Mouse (Mus musculus) hindbrain, embryonic 11.5 days (tissue): ENCODE measurements around the gene Mapkapk3. TPM values are rescaled to one million over a fixed set of nuclear protein-coding genes. Genes with fewer than 3 reads are reported as not detected.
A peak's percentile ranks its signal among the peaks of the same experiment; 100 is the strongest.

ENCODE experiments used
- ATAC-seq: fragments of 200-750 bp; cut with Nextera tagmentation; 2 replicates; pipeline ENCODE4 v1.8.0; 2017; ENCODE audit warnings: mild to moderate bottlenecking, moderate TSS enrichment, moderate library complexity; ENCODE audit not compliant: low FRiP score
- DNase-seq: peaks from one replicate; pipeline ENCODE4 v3.0.0-alpha.2; 2015; ENCODE audit warnings: low spot score
- H3K27ac ChIP-seq: fragments of 300-500 bp; sonication (generic); 2 replicates; pipeline ENCODE4 v1.5.1; 2014; ENCODE audit warnings: mild to moderate bottlenecking, low read depth, low read length
- H3K27me3 ChIP-seq: fragments of 300-500 bp; sonication (generic); 2 replicates; pipeline ENCODE4 v1.6.1; 2014; ENCODE audit warnings: mild to moderate bottlenecking, low read length, moderate library complexity, mixed read lengths; ENCODE audit not compliant: control insufficient read depth, insufficient read depth
- H3K36me3 ChIP-seq: fragments of 300-500 bp; sonication (generic); 2 replicates; pipeline ENCODE4 v1.6.1; 2014; ENCODE audit warnings: mild to moderate bottlenecking, low read length, moderate library complexity, mixed read lengths; ENCODE audit not compliant: control insufficient read depth, insufficient read depth
- H3K4me1 ChIP-seq: fragments of 300-500 bp; sonication (generic); replicated peaks from 2 replicates; pipeline ENCODE4 v1.6.1; 2014; ENCODE audit warnings: low read length, mixed read lengths; ENCODE audit not compliant: control insufficient read depth, insufficient read depth
- H3K4me2 ChIP-seq: fragments of 300-500 bp; sonication (generic); replicated peaks from 2 replicates; pipeline ENCODE4 v1.6.1; 2014; ENCODE audit warnings: mild to moderate bottlenecking, low read depth, low read length
- H3K4me3 ChIP-seq: fragments of 300-500 bp; sonication (generic); 2 replicates; pipeline ENCODE4 v1.5.1; 2014; ENCODE audit warnings: low read depth, low read length
- H3K9ac ChIP-seq: fragments of 300-500 bp; sonication (generic); 2 replicates; pipeline ENCODE4 v1.6.1; 2014; ENCODE audit warnings: low read depth, low read length
- H3K9me3 ChIP-seq: fragments of 300-500 bp; sonication (generic); 2 replicates; pipeline ENCODE4 v1.6.1; 2016; ENCODE audit warnings: low read length; ENCODE audit not compliant: control insufficient read depth
- WGBS: fragments of 180-500 bp; shearing (Covaris S2); extraction: QIAGEN DNeasy Blood & Tissue Kit; methylation state at CpG from one replicate; pipeline ENCODE4 v1.1.7; 2014; 5-methylcytosine and 5-hydroxymethylcytosine counted together
- polyA plus RNA-seq: library from polyadenylated mRNA; unstranded; fragments of >200 nt; fragmentation: Nextera tagmentation; extraction: Ambion mirVana; gene quantifications from 2 replicates; pipeline ENCODE4 v1.2.1, GENCODE M21; 2014

Gene Mapkapk3
- polyA plus RNA-seq, 1 experiment from 2014 or later, result 3.4 TPM

- H3K27ac ChIP-seq, result no peak overlapping the region
- ATAC-seq (no peak), DNase-seq (no peak)
- 84% methylated on average over 6 of the region's 6 CpGs for WGBS
- no peaks in the 10 kb centered on the region for H3K9me3 ChIP-seq
- no peaks in the 10 kb centered on the region for H3K27me3 ChIP-seq
- no peaks in the 10 kb centered on the region for H3K36me3 ChIP-seq
- H3K9ac ChIP-seq, result no peak overlapping the region
- H3K4me1 ChIP-seq, result no peaks in the 10 kb centered on the region; the same call in 1 of the 2 replicates
- H3K4me3 ChIP-seq, result no peak overlapping the region
- H3K4me2 ChIP-seq, result no peak overlapping the region
These were observed 30.1 kb downstream of the Mapkapk3 start for GRCm38 (mm10) chr9:107259571-107259970.

- Histone ChIP-seq H3K36me3 (no peaks in the 10 kb centered on the region), H3K9me3 (no peaks in the 10 kb centered on the region), H3K4me1 (no peaks in the 10 kb centered on the region; the same call in 1 of the 2 replicates), H3K9ac (no peak overlapping the region), H3K4me3 (no peak overlapping the region), H3K4me2 (no peak overlapping the region), H3K27me3 (no peaks in the 10 kb centered on the region), H3K27ac (no peak overlapping the region)
- DNase-seq (peak; percentile 44), ATAC-seq (no peak)
- WGBS, result 32% methylated on average over 3 of the region's 3 CpGs
These were observed 34.1 kb downstream of the Mapkapk3 start for GRCm38 (mm10) chr9:107255596-107255995.

DNA sequence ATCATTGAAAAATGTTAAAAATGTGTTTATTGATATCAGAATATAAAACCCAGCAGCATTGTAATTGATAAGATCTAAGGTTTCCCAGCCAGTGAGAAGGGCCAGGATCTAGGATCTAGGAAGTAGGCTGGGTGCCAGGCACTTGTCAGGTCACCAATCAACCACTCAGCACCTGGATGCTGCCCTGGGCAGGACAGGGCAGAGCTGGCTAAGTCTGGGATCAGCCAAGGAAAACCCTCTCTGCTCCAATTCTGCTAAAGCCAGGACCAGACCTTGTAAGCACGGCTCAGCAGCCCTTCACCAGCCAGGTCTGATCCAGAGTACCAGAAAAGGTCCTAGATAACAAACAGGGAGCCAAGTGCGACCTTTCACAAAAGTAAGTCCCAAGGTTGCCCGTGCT, 34.8 kb downstream of the Mapkapk3 start:
- H3K4me2 ChIP-seq, result no peak overlapping the region
- no peaks in the 10 kb centered on the region for H3K9me3 ChIP-seq
- no peak overlapping the region for H3K9ac ChIP-seq
- H3K27ac ChIP-seq, result no peak overlapping the region
- no peaks in the 10 kb centered on the region for H3K36me3 ChIP-seq
- ATAC-seq (no peak), DNase-seq (no peak)
- H3K27me3 ChIP-seq, result no peaks in the 10 kb centered on the region
- WGBS, result 84% methylated on average over 3 of the region's 3 CpGs
- no peaks in the 10 kb centered on the region; the same call in 1 of the 2 replicates for H3K4me1 ChIP-seq
- H3K4me3 ChIP-seq, result no peak overlapping the region

GRCm38 (mm10) chr9:107254476-107254875, 35.2 kb downstream of the Mapkapk3 start:
- DNase-seq (no peak), ATAC-seq (no peak)
- Histone ChIP-seq H3K36me3 (no peaks in the 10 kb centered on the region), H3K27me3 (no peaks in the 10 kb centered on the region), H3K4me3 (no peak overlapping the region), H3K27ac (no peak overlapping the region), H3K4me1 (no peaks in the 10 kb centered on the region; the same call in 1 of the 2 replicates), H3K9me3 (no peaks in the 10 kb centered on the region), H3K4me2 (no peak overlapping the region), H3K9ac (no peak overlapping the region)
- WGBS, result 87% methylated on average over 12 of the region's 12 CpGs

DNA sequence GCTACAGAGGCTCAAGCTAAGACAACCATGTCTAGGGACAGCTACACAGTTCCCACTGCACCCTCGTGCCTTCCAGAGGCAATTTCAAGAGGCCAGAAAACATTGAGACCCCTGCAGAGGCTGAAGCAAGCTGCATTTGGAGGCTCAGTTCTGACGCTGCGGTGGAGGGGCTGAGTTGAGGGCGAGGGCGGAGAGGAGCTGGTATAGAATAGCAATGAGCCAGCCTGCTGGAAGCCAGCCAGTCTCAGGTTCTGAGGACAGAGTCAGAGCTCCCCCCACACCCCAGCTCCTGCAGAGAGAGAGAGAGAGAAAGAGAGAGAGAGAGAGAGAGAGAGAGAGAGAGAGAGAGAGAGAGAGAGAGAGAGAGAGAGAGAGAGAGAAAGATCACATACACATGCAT, 37.5 kb downstream of the Mapkapk3 start:
- 7% methylated on average over 4 of the region's 5 CpGs for WGBS
- Histone ChIP-seq H3K27ac (no peak overlapping the region), H3K36me3 (no peaks in the 10 kb centered on the region), H3K9me3 (no peaks in the 10 kb centered on the region), H3K27me3 (no peaks in the 10 kb centered on the region), H3K9ac (no peak overlapping the region), H3K4me3 (no peak overlapping the region), H3K4me2 (no peak overlapping the region), H3K4me1 (no peaks in the 10 kb centered on the region; the same call in 1 of the 2 replicates)
- DNase-seq (no peak), ATAC-seq (no peak)

DNA sequence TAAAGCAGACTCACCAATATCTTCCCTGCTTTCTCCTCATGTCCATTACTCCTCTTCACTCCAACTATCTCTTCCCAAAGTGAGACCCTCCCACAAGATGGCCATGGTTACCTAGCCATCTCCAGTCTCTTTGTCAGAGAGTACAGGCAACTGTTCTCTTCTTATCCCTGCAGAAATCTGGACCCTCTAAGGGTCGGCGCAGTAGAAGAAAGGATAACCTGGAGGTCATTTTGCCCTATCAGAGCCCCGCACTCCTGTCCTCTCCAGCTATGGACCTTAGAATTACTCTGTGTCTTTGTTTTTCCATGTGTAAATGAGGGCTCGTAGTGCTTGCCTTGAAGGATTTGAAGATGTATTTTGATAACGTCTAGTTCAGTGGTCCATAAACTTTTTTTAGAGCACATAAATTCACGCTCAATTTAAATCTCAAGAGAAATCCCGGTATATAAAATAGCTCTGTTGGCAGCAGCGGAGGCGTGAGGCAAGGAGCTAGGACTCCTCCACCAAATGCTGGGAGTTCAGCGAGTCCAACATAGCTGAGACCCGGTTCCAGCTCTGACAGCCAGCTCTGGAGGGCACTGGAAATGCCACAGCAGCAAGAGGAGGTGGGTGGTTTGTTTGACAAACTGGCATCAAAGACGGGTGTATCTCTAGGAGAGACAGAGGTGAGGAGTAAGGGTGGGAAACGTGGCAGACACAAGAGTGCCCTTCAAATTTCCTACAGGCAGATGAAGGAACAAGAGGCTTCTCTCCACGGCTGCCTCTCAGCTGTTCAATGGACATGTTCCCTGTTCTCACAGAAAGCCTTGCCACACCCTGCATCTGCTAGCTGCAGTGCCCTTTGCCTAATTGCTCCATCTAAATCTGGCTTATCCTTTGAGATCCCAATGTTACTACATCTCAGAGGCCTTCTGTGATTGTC, 39.0 kb downstream of the Mapkapk3 start:
- no peaks in the 10 kb centered on the region for H3K9me3 ChIP-seq
- DNase-seq (no peak), ATAC-seq (no peak)
- no peaks in the 10 kb centered on the region for H3K36me3 ChIP-seq
- H3K9ac ChIP-seq, result no peak overlapping the region
- no peak overlapping the region for H3K4me3 ChIP-seq
- H3K4me2 ChIP-seq, result no peak overlapping the region
- no peaks in the 10 kb centered on the region for H3K27me3 ChIP-seq
- H3K27ac ChIP-seq, result no peak overlapping the region
- H3K4me1 ChIP-seq, result no peaks in the 10 kb centered on the region; the same call in 1 of the 2 replicates
- 83% methylated on average over 14 of the region's 14 CpGs for WGBS

DNA sequence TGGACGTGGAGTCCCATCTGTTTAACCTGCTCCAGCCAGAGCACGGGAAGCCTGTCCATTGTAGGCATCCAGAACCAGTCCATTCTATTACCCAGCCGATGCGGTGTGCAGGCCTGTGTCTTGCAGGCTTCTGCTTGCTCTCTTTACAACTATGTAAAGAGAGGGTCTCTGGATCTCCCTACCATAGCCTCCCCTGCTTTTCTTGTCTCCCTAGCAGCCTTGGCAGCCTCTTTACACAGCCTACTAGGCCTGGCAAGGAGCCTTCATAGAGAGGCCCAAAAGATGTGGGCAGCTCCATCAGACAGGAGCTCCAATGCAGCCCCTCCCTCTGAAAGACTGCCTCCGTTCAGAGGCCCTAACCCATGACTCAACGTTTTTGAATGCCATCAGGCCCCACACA, 40.5 kb downstream of the Mapkapk3 start:
- no peak for DNase-seq
- no peak overlapping the region for H3K27ac ChIP-seq
- H3K4me3 ChIP-seq, result no peak overlapping the region
- no peaks in the 10 kb centered on the region for H3K9me3 ChIP-seq
- ATAC-seq, result no peak
- H3K4me1 ChIP-seq, result no peaks in the 10 kb centered on the region
- H3K36me3 ChIP-seq, result no peaks in the 10 kb centered on the region
- no peaks in the 10 kb centered on the region for H3K27me3 ChIP-seq
- 80% methylated on average over 6 of the region's 6 CpGs for WGBS
- H3K9ac ChIP-seq, result no peak overlapping the region
- no peak overlapping the region for H3K4me2 ChIP-seq

GRCm38 (mm10) chr9:107246170-107246569, 43.5 kb downstream of the Mapkapk3 start:
- Histone ChIP-seq H3K27me3 (no peaks in the 10 kb centered on the region), H3K9ac (no peak overlapping the region), H3K4me1 (no peaks in the 10 kb centered on the region), H3K36me3 (no peaks in the 10 kb centered on the region), H3K4me3 (no peak overlapping the region), H3K4me2 (no peak overlapping the region), H3K27ac (no peak overlapping the region), H3K9me3 (no peaks in the 10 kb centered on the region)
- ATAC-seq (no peak), DNase-seq (no peak)
- WGBS, result 68% methylated on average over 4 of the region's 4 CpGs

GRCm38 (mm10) chr9:107245311-107245710, 44.4 kb downstream of the Mapkapk3 start:
- H3K27me3 ChIP-seq, result no peaks in the 10 kb centered on the region
- H3K4me1 ChIP-seq, result no peaks in the 10 kb centered on the region
- H3K4me2 ChIP-seq, result no peak overlapping the region
- 79% methylated on average over 4 of the region's 4 CpGs for WGBS
- no peak overlapping the region for H3K9ac ChIP-seq
- no peak overlapping the region for H3K27ac ChIP-seq
- no peak overlapping the region for H3K4me3 ChIP-seq
- DNase-seq, result no peak
- H3K36me3 ChIP-seq, result no peaks in the 10 kb centered on the region
- ATAC-seq, result no peak
- H3K9me3 ChIP-seq, result no peaks in the 10 kb centered on the region
